Mouse (Mus musculus): Measurements from ENCODE around the gene Lpcat2. TPM values are rescaled to one million over a fixed set of nuclear protein-coding genes. Genes with fewer than 3 reads are reported as not detected.
A peak's percentile ranks its signal among the peaks of the same experiment; 100 is the strongest.

The Lpcat2 gene
- polyA plus RNA-seq, 1 experiment from 2014 or later = 6.8 TPM

DNA sequence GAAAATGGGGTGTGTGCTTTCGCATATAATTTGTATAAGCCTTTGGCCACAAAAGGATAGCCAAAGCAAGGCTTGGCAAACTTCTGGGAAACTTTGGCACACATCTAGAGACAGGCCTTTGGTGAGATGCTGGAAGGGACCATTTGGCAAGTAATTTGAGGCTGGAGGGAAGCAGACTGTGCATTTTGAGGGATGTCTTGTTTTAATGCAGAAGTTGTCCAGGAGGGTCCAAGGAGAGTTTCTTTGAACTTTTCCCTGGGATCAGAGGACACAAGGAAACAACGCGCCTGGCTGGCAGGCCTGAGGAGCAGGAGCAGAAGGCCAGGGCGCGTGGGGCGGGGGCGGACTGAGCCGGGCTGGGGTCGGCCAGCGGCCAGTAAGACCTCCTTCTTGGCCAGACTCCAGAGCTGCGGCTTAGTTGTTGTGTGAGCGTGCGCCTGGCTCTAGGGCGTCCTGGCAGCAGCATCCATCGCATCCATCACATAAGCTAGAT is 26.8 kb upstream of the Lpcat2 start:
- no peak overlapping the region for H3K4me3 ChIP-seq (replicated peaks; ENCODE audit: low read depth, low read length)
- H3K9ac ChIP-seq (replicated peaks; ENCODE audit: low read length) = no peak overlapping the region
- DNase-seq (peak; percentile 78), ATAC-seq (ENCODE audit: low FRiP score, low TSS enrichment) (peak; percentile 69; the same call in 1 of the 2 replicates)
- no peaks in the 10 kb centered on the region for H3K36me3 ChIP-seq (ENCODE audit: control insufficient read depth, insufficient read depth, low read length)
- H3K27ac ChIP-seq (replicated peaks; ENCODE audit: low read depth, low read length) = no peak overlapping the region
- H3K4me1 ChIP-seq (ENCODE audit: control insufficient read depth, insufficient read depth, low read length) = peaks cover 8% of the 10 kb centered on the region; the same call in 1 of the 2 replicates
- WGBS = 33% methylated on average over 15 of the region's 15 CpGs
- H3K27me3 ChIP-seq (ENCODE audit: control insufficient read depth, insufficient read depth, low read length) = no peaks in the 10 kb centered on the region
- H3K4me2 ChIP-seq (ENCODE audit: low read length) = peak overlapping the region; percentile 76; the same call in 1 of the 2 replicates
- no peaks in the 10 kb centered on the region for H3K9me3 ChIP-seq (ENCODE audit: control insufficient read depth, low read length)

DNA sequence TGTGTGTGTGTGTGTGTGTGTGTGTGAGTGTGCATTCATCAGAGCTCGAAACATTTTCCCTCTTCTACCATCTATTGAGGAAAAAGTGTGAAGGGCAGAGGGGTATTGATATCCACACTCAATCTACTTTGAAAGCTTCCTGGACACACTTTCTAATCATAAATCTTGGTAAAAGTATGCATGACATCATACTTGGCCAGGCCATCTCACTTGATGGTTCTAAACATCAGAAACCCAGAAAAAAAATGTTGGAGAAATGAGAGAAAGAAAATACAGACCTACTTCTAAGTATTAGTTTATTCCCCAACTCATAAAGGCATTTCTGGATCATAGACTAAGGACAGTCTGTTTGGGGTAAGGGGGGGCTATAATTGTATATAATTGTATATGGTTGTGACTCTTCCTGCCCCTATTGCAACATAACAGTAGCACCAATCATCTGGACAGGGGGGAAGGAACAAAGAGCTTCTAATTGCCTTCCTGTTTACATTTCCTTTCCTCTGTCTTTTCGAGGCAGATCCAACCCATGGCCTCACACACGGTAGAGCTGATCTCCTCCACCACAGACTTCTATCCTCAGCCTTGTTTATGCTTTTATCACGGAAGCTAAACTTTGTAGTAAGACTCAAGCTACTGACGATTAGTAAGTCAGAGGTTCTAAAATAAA is 20.9 kb upstream of the Lpcat2 start:
- H3K4me1 ChIP-seq (ENCODE audit: control insufficient read depth, insufficient read depth, low read length) = no peaks in the 10 kb centered on the region
- no peaks in the 10 kb centered on the region; the same call in 1 of the 2 replicates for H3K36me3 ChIP-seq (ENCODE audit: control insufficient read depth, insufficient read depth, low read length)
- no peak for ATAC-seq (ENCODE audit: low FRiP score, low TSS enrichment)
- H3K27me3 ChIP-seq (ENCODE audit: control insufficient read depth, insufficient read depth, low read length) = no peaks in the 10 kb centered on the region
- no peak overlapping the region for H3K9ac ChIP-seq (replicated peaks; ENCODE audit: low read length)
- 90% methylated on average over 5 of the region's 5 CpGs for WGBS
- no peaks in the 10 kb centered on the region for H3K9me3 ChIP-seq (ENCODE audit: control insufficient read depth, low read length)
- no peak overlapping the region for H3K27ac ChIP-seq (replicated peaks; ENCODE audit: low read depth, low read length)
- H3K4me2 ChIP-seq (ENCODE audit: low read length) = no peak overlapping the region
- no peak overlapping the region for H3K4me3 ChIP-seq (replicated peaks; ENCODE audit: low read depth, low read length)
- no peak for DNase-seq

DNA sequence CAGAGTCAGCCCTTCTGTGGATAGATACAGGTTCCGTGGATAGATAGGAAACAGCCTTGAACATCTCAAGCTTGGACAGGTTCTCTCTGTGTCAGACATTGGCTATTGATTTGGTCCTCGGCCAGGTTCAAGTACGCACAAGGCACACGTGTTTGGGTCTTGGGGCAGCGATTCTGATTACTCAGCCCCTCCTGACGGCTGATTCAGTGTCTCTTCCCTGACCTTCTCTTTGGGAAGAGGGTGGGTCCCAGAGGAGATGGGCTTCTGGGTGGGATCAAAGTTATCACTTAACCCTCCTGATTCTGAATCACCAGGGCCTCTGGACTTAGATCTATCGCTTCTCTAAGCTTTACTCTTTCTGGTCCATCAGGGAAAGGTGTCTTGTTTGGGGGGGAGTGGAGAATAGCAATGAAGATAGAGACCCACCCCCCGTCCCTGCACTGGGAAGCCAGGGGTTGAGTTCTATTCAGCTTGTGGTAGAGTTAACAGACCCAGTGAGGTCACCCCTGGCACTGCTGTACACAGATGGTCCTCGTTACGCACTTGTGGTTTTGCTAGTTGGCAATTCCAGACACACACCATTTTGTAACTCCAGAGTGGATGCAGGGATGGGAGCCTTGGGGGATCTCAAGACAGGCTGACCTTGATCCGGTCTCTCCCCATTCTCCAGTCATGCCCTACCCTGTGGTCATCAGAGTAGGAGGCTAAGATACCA is 20.2 kb upstream of the Lpcat2 start:
- WGBS = 91% methylated on average over 11 of the region's 11 CpGs

GRCm38 (mm10) chr8:92835901-92836300 is 19.2 kb upstream of the Lpcat2 start:
- WGBS = 96% methylated on average over 11 of the region's 11 CpGs
- no peak for DNase-seq
- no peaks in the 10 kb centered on the region; the same call in 1 of the 2 replicates for H3K36me3 ChIP-seq (ENCODE audit: control insufficient read depth, insufficient read depth, low read length)
- no peak overlapping the region for H3K9ac ChIP-seq (replicated peaks; ENCODE audit: low read length)
- no peak overlapping the region for H3K4me2 ChIP-seq (ENCODE audit: low read length)
- no peaks in the 10 kb centered on the region for H3K4me1 ChIP-seq (ENCODE audit: control insufficient read depth, insufficient read depth, low read length)
- no peak overlapping the region for H3K4me3 ChIP-seq (replicated peaks; ENCODE audit: low read depth, low read length)
- H3K27ac ChIP-seq (replicated peaks; ENCODE audit: low read depth, low read length) = no peak overlapping the region
- no peaks in the 10 kb centered on the region for H3K9me3 ChIP-seq (ENCODE audit: control insufficient read depth, low read length)
- H3K27me3 ChIP-seq (ENCODE audit: control insufficient read depth, insufficient read depth, low read length) = no peaks in the 10 kb centered on the region
- no peak for ATAC-seq (ENCODE audit: low FRiP score, low TSS enrichment)

More for the DNA sequence above, 20.2 kb upstream of the Lpcat2 start:
- H3K4me2 ChIP-seq (ENCODE audit: low read length) = no peak overlapping the region
- no peaks in the 10 kb centered on the region for H3K9me3 ChIP-seq (ENCODE audit: control insufficient read depth, low read length)
- H3K36me3 ChIP-seq (ENCODE audit: control insufficient read depth, insufficient read depth, low read length) = no peaks in the 10 kb centered on the region; the same call in 1 of the 2 replicates
- no peak overlapping the region for H3K9ac ChIP-seq (replicated peaks; ENCODE audit: low read length)
- H3K27me3 ChIP-seq (ENCODE audit: control insufficient read depth, insufficient read depth, low read length) = no peaks in the 10 kb centered on the region
- no peak for ATAC-seq (ENCODE audit: low FRiP score, low TSS enrichment)
- DNase-seq = no peak
- H3K4me3 ChIP-seq (replicated peaks; ENCODE audit: low read depth, low read length) = no peak overlapping the region
- H3K4me1 ChIP-seq (ENCODE audit: control insufficient read depth, insufficient read depth, low read length) = no peaks in the 10 kb centered on the region
- H3K27ac ChIP-seq (replicated peaks; ENCODE audit: low read depth, low read length) = no peak overlapping the region

GRCm38 (mm10) chr8:92838616-92839015 is 16.5 kb upstream of the Lpcat2 start:
- ATAC-seq (ENCODE audit: low FRiP score, low TSS enrichment) (no peak), DNase-seq (no peak)
- Histone ChIP-seq H3K27ac (replicated peaks; ENCODE audit: low read depth, low read length) (no peak overlapping the region), H3K36me3 (ENCODE audit: control insufficient read depth, insufficient read depth, low read length) (no peaks in the 10 kb centered on the region; the same call in 1 of the 2 replicates), H3K4me3 (replicated peaks; ENCODE audit: low read depth, low read length) (no peak overlapping the region), H3K9me3 (ENCODE audit: control insufficient read depth, low read length) (no peaks in the 10 kb centered on the region), H3K4me2 (ENCODE audit: low read length) (no peak overlapping the region), H3K27me3 (ENCODE audit: control insufficient read depth, insufficient read depth, low read length) (no peaks in the 10 kb centered on the region), H3K4me1 (ENCODE audit: control insufficient read depth, insufficient read depth, low read length) (no peaks in the 10 kb centered on the region), H3K9ac (replicated peaks; ENCODE audit: low read length) (no peak overlapping the region)
- WGBS = 79% methylated on average over 3 of the region's 3 CpGs

GRCm38 (mm10) chr8:92839161-92839560 is 16.0 kb upstream of the Lpcat2 start:
- ATAC-seq (ENCODE audit: low FRiP score, low TSS enrichment) = no peak
- DNase-seq = no peak
- no peaks in the 10 kb centered on the region for H3K27me3 ChIP-seq (ENCODE audit: control insufficient read depth, insufficient read depth, low read length)
- H3K4me3 ChIP-seq (replicated peaks; ENCODE audit: low read depth, low read length) = no peak overlapping the region
- WGBS = 93% methylated on average over 8 of the region's 8 CpGs
- H3K27ac ChIP-seq (replicated peaks; ENCODE audit: low read depth, low read length) = no peak overlapping the region
- H3K9ac ChIP-seq (replicated peaks; ENCODE audit: low read length) = no peak overlapping the region
- no peaks in the 10 kb centered on the region; the same call in 1 of the 2 replicates for H3K36me3 ChIP-seq (ENCODE audit: control insufficient read depth, insufficient read depth, low read length)
- H3K4me2 ChIP-seq (ENCODE audit: low read length) = no peak overlapping the region
- H3K4me1 ChIP-seq (ENCODE audit: control insufficient read depth, insufficient read depth, low read length) = no peaks in the 10 kb centered on the region
- H3K9me3 ChIP-seq (ENCODE audit: control insufficient read depth, low read length) = no peaks in the 10 kb centered on the region

GRCm38 (mm10) chr8:92839876-92840275 is 15.3 kb upstream of the Lpcat2 start:
- H3K27ac ChIP-seq (replicated peaks; ENCODE audit: low read depth, low read length) = no peak overlapping the region
- DNase-seq (no peak), ATAC-seq (ENCODE audit: low FRiP score, low TSS enrichment) (no peak)
- H3K36me3 ChIP-seq (ENCODE audit: control insufficient read depth, insufficient read depth, low read length) = no peaks in the 10 kb centered on the region; the same call in 1 of the 2 replicates
- H3K9me3 ChIP-seq (ENCODE audit: control insufficient read depth, low read length) = no peaks in the 10 kb centered on the region
- H3K4me3 ChIP-seq (replicated peaks; ENCODE audit: low read depth, low read length) = no peak overlapping the region
- no peaks in the 10 kb centered on the region for H3K27me3 ChIP-seq (ENCODE audit: control insufficient read depth, insufficient read depth, low read length)
- no peak overlapping the region for H3K4me2 ChIP-seq (ENCODE audit: low read length)
- 97% methylated on average over 7 of the region's 7 CpGs for WGBS
- no peaks in the 10 kb centered on the region for H3K4me1 ChIP-seq (ENCODE audit: control insufficient read depth, insufficient read depth, low read length)
- H3K9ac ChIP-seq (replicated peaks; ENCODE audit: low read length) = no peak overlapping the region

DNA sequence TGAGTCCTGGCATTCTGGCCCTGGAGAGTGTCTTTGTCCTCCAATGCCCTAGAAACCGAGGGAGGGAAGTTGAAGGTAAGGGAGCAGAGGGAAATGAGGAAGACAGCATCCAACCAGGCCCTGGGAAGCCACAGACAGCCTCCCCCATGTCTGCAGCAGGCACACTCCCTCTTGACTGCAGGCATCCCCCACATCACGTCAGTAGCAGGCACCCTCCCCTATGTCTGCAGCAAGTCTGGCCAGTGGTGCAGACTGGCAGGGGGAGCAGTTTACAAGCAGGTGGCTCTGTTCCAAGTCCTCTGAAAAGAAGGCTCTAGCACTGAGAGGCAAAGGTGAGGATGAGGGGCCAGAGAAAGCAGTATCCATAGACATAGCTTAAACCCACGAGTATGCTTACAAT is 8.5 kb upstream of the Lpcat2 start:
- Histone ChIP-seq H3K27ac (replicated peaks; ENCODE audit: low read depth, low read length) (no peak overlapping the region), H3K4me3 (replicated peaks; ENCODE audit: low read depth, low read length) (no peak overlapping the region), H3K4me1 (ENCODE audit: control insufficient read depth, insufficient read depth, low read length) (peaks cover 12% of the 10 kb centered on the region), H3K9ac (replicated peaks; ENCODE audit: low read length) (no peak overlapping the region), H3K4me2 (ENCODE audit: low read length) (no peak overlapping the region), H3K27me3 (ENCODE audit: control insufficient read depth, insufficient read depth, low read length) (no peaks in the 10 kb centered on the region), H3K36me3 (ENCODE audit: control insufficient read depth, insufficient read depth, low read length) (no peaks in the 10 kb centered on the region), H3K9me3 (ENCODE audit: control insufficient read depth, low read length) (no peaks in the 10 kb centered on the region)
- 26% methylated on average over 3 of the region's 3 CpGs for WGBS
- ATAC-seq (ENCODE audit: low FRiP score, low TSS enrichment) (no peak), DNase-seq (peak; percentile 56)
